Mouse (Mus musculus) WW6 (cell line): Measurements from ENCODE around the gene Shank2.
A peak's percentile ranks its signal among the peaks of the same experiment; 100 is the strongest.

Experiments
- DNase-seq: peaks from one replicate; pipeline ENCODE4 v3.0.0-alpha.2; 2013; ENCODE audit warnings: low read depth, low spot score

Gene Shank2

DNA sequence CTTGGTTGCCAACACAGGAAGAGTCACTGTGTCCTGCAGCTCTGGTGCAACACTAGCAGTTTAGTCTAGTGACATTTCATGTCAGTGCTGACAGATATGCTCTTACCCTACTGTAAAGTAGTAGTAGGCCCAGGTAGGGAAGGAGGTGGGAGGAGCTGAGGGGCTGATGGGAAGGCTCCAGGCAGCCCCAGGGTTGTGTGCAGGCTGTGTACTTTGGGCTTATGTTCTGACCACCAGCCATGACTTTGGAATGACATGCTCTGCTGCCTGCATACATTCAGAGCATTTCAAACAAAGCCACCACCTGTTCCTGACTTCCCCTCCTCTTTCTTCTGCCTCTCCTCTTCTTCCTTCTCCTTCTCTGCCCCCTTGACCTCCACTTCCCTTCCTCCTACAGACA is 211.0 kb downstream of the Shank2 start:
- DNase-seq, result no peak

DNA sequence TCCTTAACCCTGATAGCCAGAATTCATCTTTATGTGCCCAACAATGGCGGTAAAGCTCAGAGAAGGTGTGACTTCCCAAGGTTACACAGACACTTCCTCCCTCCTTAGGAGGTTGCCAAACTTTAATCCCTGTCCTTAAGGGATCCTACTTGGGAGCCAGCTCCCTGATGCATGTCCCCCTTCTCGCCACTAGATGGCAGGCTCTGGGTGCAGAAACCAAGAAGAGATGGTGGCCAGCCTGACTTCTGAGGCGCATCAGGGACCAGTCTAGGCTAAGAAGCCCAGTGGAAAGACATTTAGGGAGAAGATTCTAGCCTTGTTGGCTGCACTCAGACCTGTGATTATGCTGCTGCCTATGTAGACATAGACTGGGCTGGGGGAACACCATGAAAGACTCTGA is 215.5 kb downstream of the Shank2 start:
- DNase-seq, result no peak

DNA sequence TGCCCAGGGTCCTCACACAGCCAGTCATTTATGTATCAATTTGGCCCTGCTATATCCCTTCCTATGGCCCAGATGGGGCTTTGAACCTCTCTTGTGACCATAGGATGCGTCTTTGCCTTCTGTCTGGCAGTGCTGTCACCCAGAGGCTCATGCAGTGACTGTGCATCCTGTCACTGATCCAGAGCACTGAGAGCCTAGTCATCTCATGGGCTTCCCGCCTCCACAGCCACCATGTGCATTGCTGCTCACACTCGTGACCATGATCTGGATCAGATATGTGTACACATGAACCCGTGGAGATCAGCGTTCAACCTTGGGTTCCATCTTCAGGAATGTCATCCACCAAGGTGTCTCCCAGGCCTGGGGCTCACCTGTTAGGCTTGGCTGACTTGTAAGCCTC is 227.0 kb downstream of the Shank2 start:
- DNase-seq, result no peak

DNA sequence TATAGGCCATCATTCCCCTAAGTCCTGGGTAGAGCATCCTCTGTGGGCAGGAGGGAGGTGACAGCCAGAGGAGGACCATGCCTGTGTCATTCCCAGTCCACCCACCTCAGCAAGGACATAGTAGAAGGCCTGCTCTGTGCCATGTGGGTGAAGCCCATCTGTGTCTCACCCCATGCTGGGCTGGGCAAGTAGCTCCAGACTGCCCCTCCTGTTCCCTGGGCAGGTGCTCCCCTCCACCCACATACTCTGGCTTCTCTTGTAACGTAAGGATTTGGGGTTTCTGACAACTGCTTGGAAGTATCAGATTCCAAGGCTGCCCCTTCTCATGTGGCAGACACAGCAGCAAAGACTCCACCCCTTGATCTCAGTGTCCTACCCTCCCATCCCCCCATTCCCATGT is 227.7 kb downstream of the Shank2 start:
- DNase-seq, result no peak

DNA sequence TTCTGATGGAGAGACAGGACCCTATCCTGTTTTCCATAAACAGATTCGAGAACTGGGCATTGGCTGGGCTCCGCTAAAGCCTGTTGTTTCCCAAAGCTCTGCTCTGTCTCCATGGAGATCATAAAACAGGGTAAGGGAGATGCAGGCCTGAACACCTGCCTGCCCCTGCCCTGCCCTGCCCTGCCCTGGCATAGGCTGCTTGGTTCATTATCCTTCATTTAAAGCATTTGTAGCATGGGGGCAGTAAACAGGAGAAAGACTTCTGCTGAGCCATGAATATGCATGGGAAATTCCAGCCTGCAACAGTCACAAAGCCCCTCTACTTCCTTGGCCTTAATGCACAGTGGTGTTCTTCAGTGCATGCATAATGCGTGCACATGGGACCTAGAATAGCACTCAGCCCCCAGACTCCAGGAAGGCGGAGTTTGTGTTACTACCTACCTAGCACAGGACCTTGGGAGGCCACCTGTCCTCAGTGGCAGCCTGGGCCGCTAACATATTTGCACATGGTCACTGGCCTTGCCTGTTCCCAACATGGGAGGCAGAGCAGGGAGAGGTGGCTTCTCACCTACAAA is 230.5 kb downstream of the Shank2 start:
- no peak for DNase-seq

DNA sequence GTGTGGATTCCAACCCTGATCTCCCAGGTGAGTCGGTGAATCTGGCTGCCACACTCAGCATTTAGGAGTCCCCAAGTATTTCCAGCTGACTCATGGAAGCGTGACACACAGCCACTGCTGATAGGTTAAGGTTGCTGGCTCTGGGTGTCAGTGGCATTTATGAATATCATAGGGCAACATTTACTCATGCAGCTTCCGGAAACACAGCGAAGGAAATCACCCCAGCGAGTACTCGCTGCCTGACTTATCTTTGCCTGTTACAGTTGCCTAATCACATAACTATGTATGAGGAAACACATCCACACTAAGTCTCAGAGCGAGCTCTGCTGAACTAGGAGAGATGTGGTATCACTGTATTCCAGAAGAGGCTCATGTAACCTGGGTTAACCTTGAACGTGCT is 231.8 kb downstream of the Shank2 start:
- DNase-seq, result no peak

DNA sequence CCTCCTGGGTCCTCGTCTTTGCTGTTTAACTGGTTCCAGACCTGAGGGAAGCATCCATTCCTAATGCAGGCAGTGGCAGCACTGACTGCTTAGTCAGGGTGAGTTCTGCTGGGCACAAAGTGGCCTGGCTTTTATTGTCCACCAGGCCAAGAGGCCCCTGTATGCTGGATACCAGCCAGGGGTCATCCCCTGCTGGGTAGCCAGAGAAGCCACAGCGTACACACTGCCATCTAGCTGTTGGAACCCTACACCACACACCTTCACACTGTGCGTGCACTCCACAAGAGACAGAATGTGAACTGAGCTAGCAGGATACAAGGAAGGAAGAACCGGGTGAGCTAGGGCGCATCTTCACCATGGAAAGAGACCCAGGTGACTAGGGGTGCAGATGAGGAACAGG is 233.1 kb downstream of the Shank2 start:
- DNase-seq, result no peak

DNA sequence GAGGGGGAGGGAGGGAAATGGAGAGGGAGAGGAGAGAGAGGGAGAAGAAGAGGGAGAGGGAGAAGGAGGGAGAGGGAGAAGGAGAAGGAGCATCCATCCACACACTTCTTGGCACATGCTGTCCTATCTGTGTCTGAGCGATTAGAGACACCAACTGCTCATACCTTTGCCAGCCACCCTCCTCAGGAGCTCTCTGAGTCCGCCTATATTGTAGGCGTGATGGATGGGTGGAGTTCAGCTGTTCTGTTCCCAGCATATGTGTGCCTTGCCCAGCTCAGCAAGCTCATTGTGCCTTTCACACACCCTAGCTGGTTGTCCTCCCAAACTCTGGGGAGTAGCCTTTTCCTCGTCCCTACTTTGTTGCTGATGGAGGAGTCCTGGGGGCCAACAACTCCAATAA is 233.8 kb downstream of the Shank2 start:
- DNase-seq, result no peak

DNA sequence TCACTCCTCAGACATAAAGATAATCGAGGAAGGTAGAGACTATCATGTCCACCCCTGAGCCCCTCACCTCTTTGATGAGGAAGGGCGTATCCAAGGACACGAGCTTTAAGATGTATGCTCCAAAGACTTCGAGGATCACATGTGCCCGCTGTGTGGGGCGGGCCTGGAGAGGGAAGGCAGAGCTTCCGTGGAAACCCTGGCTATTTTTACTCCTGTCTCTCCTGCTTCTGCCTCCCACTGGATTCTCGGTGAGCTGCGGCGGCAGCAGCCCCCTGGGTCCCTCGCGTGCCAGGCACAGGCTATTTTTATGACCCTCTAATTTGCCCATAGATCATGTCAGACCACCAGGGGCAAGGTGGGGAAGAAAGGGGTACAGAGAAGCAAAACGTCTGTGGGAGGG is 235.1 kb downstream of the Shank2 start:
- DNase-seq, result no peak

DNA sequence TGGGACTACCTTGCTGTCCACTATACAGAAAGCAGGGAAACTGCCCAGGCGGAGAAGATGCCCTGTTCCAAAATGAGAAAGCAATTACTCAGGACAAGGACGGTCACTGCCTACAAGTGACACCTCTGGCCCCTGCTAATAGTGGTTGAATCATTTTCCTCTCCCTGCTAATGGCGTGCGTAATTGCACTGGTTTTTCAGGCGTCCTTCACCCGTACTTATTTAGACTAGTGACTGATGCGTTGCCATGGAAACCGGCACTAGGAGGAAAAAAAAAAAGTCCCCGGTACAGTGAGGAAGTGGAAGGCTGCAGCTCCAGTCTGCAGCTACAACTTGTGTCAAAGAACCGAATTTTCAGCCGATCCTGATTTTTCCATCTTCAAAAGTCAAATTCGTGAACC is 236.7 kb downstream of the Shank2 start:
- DNase-seq, result no peak

DNA sequence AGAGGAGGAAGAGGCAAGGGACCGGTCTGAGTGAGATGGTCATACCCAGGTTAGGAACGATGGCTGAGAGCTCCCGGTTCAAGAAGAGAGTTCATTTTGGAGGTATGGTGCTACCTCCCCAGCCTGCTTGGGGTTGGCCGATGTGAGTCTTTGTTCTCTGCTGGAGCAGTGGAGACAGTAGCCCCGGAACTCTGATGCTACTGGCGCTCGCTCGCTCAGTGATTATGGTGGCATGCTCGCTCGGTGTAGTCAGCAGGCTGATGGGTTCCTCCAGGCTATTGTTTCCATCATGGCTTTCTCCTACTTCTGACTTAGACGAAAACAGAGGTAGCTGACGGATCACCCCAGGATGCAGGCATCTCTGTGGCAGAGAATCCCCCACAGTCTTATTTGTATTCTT is 237.3 kb downstream of the Shank2 start:
- DNase-seq, result no peak

DNA sequence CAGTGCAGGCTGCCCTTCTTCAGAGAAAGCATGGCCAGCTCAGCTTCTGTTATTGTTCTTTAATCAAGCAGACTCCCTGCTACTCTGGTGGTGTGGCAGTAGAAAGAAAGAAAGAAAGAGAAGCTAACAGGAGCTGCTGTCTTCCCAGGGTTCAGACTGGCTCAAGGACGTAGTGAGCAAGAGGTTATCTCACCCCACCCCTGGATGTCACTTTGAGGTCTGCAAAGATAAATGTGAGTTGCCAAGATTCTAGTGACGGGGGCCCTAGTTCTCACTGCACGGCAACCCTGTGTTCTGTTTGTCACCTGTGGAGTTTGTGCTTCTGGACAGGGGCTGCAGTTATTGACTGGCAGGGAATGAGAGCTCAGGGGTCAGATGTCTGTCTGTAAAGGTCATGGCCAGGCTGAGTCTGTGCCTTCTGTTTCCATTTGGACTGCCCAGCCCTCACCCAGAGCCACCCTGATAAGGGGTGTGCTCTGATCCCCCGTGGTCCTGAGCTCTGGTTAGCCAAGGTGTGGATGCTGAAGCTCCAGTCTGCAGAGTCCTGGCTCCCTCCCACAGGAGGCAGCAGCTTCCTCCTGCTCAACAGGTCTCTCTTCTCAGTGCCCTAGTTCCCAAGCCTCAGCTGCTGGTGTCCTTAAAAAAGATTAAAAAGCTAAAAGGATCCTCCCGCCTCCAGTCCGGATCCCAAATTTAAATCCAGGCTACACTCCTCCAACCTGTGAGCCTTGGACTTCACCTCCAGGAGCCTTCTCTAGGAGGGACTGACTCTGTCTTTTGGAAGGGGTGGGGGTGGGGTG is 238.0 kb downstream of the Shank2 start:
- no peak for DNase-seq

DNA sequence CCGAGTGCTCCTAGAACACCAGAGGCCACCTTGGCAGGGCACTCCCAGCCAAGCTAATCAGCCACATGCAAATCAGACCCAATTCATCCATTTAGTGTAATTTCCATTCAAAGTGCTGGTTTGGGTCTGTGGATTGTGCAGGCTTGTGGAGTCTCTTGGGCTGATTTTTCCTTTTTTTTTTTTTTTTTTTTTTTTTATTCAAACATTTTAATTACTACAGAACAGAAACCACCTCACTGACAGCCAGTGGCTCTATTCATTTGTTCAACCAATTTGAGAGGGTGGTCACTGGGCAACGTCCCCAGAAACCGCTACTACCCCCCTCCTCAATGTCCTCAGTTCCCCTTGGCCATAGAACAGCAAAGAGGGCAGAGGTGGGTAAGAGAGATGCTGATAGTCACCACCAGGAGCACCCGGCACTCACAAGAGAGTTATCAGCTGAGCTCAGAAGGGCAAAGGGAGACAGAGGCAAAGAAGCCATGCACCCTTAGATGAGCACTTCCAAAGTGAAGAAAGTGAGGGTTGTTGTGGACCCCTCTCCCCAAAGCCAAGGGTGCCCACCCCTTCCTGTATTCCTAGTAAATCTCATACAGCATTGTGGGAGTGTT is 239.1 kb downstream of the Shank2 start:
- no peak for DNase-seq

DNA sequence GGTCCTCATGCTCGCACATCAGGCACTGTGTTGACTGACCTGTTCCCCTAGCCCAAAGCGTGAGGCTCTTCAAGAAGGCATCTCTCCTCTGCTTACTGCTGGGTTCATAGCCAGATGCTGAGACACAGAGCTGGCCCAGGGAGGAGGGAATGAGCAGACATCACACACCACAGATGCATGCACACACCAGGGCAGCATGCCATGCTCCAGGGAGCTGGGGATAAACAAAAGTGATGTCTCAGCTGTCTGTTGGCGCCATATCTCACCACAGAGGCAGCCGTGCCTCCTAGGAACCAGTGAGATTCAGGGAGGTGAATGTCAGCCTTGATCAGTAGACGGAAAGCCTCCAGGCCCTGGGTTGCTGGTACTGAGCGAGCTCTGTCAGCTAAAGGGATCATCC is 242.5 kb downstream of the Shank2 start:
- no peak for DNase-seq

DNA sequence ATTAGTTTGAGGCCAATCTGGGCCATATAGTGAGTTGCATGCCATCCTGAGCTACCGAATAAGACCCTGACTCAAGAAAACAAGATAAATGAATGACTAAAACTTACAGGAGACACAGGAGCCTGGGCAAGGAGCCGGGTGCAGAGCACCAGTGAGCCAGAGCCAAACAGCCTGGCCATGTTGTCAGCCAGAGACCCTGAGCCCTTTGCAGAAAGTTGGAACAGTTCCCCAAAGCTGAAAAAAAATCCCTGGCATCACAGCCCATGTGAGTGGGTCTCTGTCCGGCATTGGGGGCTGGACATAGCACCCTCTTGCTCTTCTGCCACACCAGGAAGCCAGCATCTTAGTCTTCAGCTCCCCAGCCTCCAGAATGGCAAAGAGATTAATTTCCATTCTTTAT is 244.5 kb downstream of the Shank2 start:
- no peak for DNase-seq

DNA sequence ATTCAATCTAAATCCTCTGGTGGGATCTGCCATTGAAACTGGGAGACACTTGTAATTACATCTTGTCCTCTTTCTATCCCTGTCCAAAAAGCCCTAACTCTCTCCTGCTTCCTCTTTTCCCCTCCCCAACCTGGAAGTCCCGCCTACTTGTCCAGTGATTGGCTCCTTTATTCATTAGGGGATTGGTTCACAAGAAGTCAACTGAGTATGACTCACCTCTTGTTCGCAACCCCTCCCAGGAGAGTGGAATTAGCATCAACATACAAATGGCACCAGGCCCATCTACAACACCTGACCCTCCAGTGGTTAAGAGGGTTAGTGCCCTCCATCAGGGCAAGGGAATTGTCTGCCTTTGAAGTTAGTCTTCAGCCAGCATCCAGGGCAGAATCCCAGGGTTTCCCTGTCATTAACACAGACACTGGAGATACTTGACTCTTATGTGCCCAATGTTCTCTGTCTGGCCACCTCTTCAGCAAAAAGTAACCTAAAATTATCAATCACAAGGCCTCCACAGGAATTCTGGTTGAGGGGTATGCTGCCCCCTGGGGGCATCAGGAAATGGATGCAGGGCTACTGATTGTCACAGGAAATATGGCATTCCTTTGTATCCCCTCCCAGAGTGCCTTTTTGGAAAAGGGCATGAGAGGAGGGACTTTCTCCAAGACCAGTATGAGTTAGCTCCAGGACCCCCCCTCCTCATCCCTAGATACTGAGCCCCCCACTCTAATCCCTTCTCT is 247.1 kb downstream of the Shank2 start:
- peak; percentile 26 for DNase-seq

DNA sequence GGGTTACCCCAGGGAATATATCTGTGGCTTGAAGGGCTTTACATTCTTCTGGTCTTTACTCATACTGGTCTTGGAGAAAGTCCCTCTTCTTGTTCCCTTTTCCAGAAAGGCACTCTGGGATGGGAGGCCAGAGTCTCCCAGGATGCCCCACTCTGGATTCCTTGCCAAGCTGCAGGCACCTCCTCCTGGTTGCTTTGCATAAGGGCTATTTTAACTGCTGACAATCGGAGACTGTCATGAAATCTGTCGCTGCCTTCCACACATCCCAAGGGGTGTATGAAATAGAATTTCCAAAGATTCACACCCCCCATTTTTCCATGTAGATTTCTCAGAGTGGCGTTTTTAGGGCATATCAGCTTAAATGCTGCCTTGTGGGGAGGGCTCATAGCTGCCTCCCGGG is 249.1 kb downstream of the Shank2 start:
- DNase-seq, result no peak

DNA sequence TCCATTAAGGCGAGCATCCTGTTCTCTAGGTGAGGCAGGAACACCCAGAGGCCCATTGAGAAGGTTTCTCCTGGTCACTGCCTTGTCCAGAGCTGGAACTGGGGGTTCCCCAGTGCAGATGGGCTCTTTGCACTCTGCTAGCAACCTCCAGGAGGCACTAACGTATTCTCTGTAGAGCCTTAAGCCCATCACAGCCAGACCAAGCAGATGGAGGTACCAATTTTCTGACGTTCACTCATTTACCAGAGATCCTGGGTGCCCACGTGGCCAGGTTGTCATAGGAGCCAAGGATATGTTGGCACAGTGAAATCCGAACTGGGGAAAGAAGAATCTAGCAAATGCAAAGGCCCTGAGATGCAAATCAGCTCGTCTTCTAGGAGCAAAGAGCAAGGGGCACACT is 249.5 kb downstream of the Shank2 start:
- no peak for DNase-seq

DNA sequence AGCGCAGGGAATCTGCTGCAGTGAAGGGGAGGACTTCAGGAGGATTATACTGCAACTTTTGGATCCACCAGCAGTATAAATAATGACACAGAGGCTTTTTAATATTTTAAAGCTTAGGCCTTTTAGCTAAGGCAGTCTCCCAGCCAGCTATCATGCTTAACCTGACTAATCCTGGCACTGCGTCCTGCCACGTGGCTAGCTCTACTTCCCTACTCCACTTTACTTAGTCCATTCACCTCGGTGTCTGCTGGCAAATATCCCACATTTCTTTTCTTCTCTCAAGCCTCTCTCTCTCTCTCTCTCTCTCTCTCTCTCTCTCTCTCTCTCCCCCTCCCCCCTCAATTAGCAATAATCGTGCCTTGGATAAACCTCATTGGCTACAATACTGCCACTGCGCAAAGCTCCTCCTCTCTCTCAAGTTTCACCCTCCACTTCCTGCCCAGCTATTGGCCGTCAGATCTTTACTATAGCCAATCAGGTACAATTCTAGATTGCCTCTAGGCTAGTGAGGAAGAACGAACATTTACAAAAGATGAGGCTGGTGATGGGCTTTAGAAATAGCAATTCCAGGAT is 253.0 kb downstream of the Shank2 start:
- DNase-seq, result no peak

DNA sequence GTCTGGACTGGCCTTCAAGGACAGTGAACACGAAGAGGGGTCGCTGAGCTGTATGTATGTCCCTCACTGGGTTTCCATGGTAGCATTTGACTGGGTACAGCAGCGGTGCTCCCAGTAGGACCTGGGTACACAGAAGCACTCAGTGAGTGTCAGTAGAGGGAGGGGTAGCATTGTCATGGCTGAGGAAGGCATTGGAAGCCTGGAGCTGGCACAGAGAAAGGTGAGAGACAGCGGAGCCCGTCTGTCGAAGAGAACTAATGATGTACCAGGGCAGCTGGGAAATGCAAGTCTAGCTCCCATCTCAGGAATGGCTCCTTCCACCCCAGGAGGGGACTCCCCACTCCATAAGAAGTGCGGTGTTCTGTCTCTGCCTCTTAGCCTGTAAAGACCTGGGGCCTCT is 256.1 kb downstream of the Shank2 start:
- DNase-seq, result no peak

DNA sequence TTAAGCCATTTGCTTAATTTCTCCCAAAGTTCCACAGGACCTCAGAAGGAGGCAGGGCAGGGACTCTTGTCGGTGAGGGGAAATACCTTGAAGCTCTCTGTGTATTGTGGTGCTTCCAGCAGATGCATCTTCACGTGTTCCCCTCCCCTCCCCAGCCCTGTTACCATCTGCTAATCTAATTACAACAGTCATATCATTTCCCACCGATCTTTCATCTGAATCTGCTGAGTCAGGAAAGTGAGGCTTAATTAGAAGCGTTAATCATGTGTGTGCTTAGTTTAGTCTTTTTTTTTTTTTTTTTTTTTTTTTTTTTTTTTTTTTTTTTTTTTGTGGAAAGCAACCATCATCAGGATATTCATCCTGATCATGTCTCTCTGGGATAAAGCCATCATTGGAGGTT is 256.6 kb downstream of the Shank2 start:
- DNase-seq, result no peak

DNA sequence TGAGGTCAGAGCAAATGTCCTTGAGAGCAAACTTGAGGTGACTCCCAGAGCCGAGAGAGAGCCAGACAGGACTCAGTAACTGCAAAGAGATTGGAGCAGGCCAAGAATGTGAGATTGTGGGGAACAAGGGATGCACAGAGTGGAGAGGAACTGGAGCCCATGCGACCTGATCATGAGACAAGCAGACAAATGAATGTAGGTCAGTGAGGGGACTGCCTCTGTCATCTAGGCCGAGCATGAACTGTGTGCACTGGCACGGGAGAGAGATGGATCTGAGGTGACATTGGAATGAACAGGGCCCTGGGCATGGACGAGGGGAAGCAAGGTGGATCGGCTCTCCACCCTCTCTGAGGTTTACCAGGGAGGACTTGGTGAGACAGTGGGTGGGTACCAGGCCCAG is 260.9 kb downstream of the Shank2 start:
- DNase-seq, result no peak
